7 mouse cellular contexts compared by ENCODE assay signal in the genomic region with DNA sequence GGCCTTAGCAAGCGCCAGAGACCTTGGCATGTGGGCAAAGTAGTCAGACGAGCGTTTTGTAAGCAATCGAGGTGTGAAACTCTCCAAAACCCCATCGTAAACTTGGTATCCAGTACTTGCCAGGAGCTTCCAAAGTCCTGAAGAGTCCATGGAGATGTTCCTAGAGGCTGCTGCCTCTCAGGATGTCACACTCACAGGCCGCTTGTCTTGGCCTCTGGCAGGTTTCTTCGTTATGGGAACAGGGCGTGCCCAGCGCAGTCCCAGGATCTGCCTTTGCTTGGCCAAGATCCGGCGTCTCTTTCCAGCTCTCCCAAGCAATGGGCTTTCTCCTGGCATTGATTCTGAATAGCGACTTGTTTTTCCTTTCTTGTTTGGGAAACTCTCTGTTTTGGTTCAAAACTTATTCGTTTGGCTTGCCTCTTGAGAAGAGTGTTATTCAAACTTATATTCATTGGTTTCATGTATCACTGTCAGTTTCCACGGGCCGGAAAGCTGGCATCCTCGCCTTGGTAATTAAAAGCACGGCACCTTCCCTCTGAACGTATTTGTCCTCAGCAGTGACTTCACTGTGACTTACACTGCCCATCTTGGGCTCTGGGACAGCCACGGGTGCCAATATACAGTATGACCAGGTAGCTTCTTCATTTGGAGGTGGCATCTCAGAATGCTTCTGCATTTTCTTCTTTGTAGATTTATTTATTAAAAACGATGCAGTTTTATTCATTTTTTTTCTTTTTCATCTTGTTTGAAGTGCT. TPM values are rescaled to one million over a fixed set of nuclear protein-coding genes. Genes with fewer than 3 reads are reported as not detected.
DNase-seq lines count a peak whose midpoint lies in the region; ATAC-seq and TF ChIP-seq lines count a peak whose summit lies in the region.

No protein-coding gene starts in this region.

- TF ChIP-seq CTCF in ES-Bruce4 (IDR thresholded peaks at IDR 0.05; ENCODE audit: low read depth, low read length): no peak
- TF ChIP-seq CTCF in embryonic fibroblast, embryonic 13.5 days (IDR thresholded peaks at IDR 0.05; ENCODE audit: borderline replicate concordance, insufficient read depth, low read length): no peak

- peak overlapping the region; percentile 92 for H3K4me3 ChIP-seq in ES-Bruce4 (ENCODE audit: low read depth, low read length)
- H3K4me3 ChIP-seq in embryonic fibroblast, embryonic 13.5 days (ENCODE audit: insufficient read depth, low read length): peak overlapping the region; percentile 80
- H3K4me3 ChIP-seq in heart, embryonic 15.5 days: peak overlapping the region; percentile 94

- H3K9ac ChIP-seq in ES-Bruce4 (ENCODE audit: low read depth, poor library complexity, severe bottlenecking): peak overlapping the region; percentile 72
- peak overlapping the region; percentile 88 for H3K9ac ChIP-seq in heart, embryonic 15.5 days

- no peak for ATAC-seq in heart, embryonic 15.5 days (replicated peaks; ENCODE audit: insufficient number of reproducible peaks, insufficient read depth, low FRiP score, low read depth)
- ATAC-seq in megakaryocyte-erythroid progenitor cell, adult 5-6 weeks (replicated peaks; ENCODE audit: low FRiP score, low TSS enrichment, poor library complexity, severe bottlenecking): 0 out of 2 replicates have a peak, but pooled peaks have one; percentile 21

- TF ChIP-seq POLR2A in ES-Bruce4 (IDR thresholded peaks at IDR 0.05; ENCODE audit: insufficient read depth, low read length): no peak
- TF ChIP-seq POLR2A in embryonic fibroblast, embryonic 13.5 days (IDR thresholded peaks at IDR 0.05; ENCODE audit: low read depth, low read length): no peak; the same call in none of the 2 replicates

- H3K4me1 ChIP-seq in ES-Bruce4 (ENCODE audit: control insufficient read depth, insufficient read depth, low read length): no peaks in the 10 kb centered on the region
- H3K4me1 ChIP-seq in embryonic fibroblast, embryonic 13.5 days (ENCODE audit: control insufficient read depth, insufficient read depth, low read length): peaks cover 20% of the 10 kb centered on the region
- peaks cover 54% of the 10 kb centered on the region for H3K4me1 ChIP-seq in heart, embryonic 15.5 days (replicated peaks)

- peak; percentile 20 for DNase-seq in 416B (ENCODE audit: low read depth)
- peak; percentile 36 to 68 for DNase-seq in kidney, postnatal 25 days
- no peak for DNase-seq in right cerebral cortex, adult 2 months (ENCODE audit: low spot score in 2 of 2)

- no peaks in the 10 kb centered on the region for H3K27me3 ChIP-seq in ES-Bruce4 (ENCODE audit: control insufficient read depth, insufficient read depth, low read length, poor library complexity, severe bottlenecking)
- H3K27me3 ChIP-seq in heart, embryonic 15.5 days: no peaks in the 10 kb centered on the region

- H3K36me3 ChIP-seq in ES-Bruce4 (ENCODE audit: control insufficient read depth, insufficient read depth, low read length, poor library complexity, severe bottlenecking): peaks cover 5% of the 10 kb centered on the region
- H3K36me3 ChIP-seq in heart, embryonic 15.5 days: peaks cover 11% of the 10 kb centered on the region

- H3K27ac ChIP-seq in ES-Bruce4 (ENCODE audit: insufficient read depth, low read length): peak overlapping the region; percentile 24
- peak overlapping the region; percentile 79 for H3K27ac ChIP-seq in embryonic fibroblast, embryonic 13.5 days (ENCODE audit: insufficient read depth, low read length)
- H3K27ac ChIP-seq in heart, embryonic 15.5 days: peak overlapping the region; percentile 98

- H3K9me3 ChIP-seq in ES-Bruce4 (replicated peaks; ENCODE audit: control insufficient read depth, insufficient read depth, low read length, poor library complexity, severe bottlenecking): no peaks in the 10 kb centered on the region
- no peaks in the 10 kb centered on the region for H3K9me3 ChIP-seq in heart, embryonic 15.5 days (replicated peaks)

- no peak for TF ChIP-seq EP300 in ES-Bruce4 (IDR thresholded peaks at IDR 0.05; ENCODE audit: insufficient read depth, low read depth, low read length)

- WGBS in heart, embryonic 15.5 days: 14% methylated on average over 20 of the region's 20 CpGs

- H3K4me2 ChIP-seq in heart, embryonic 15.5 days: peak overlapping the region; percentile 76

RNA-seq across cellular contexts. Expression of gene Nadk, which starts 2.3 kb away (rescaled TPM):
- polyA plus RNA-seq in ES-Bruce4 (2011; ENCODE audit: insufficient read depth, insufficient read length, low read depth, missing spikeins): 108 and 116 TPM in 2 replicates
- 116 and 130 TPM in 2 replicates for polyA plus RNA-seq in embryonic fibroblast, embryonic 13.5 days (2011; ENCODE audit: insufficient read length, low read depth, missing spikeins)
- 40.9 and 55.3 TPM in 2 replicates for polyA plus RNA-seq in heart, embryonic 15.5 days (2015; fragmentation: Nextera tagmentation; extraction: Ambion mirVana)
- 76.3 and 86.5 TPM in 2 replicates for total RNA-seq in megakaryocyte-erythroid progenitor cell, adult 5-6 weeks (2014; fragmentation: Nextera tagmentation)
- total RNA-seq in megakaryocyte-erythroid progenitor cell, adult 5-6 weeks (2017): 49.9 and 65.2 TPM in 2 replicates

RNA-seq across cellular contexts. Expression of gene Slc35e2, which starts 36.7 kb away (rescaled TPM):
- polyA plus RNA-seq in ES-Bruce4 (2011; ENCODE audit: insufficient read depth, insufficient read length, low read depth, missing spikeins): 19.4 and 20.2 TPM in 2 replicates
- polyA plus RNA-seq in embryonic fibroblast, embryonic 13.5 days (2011; ENCODE audit: insufficient read length, low read depth, missing spikeins): 11.7 and 13.5 TPM in 2 replicates
- 5.8 and 6.7 TPM in 2 replicates for polyA plus RNA-seq in heart, embryonic 15.5 days (2015; fragmentation: Nextera tagmentation; extraction: Ambion mirVana)
- total RNA-seq in megakaryocyte-erythroid progenitor cell, adult 5-6 weeks (2014; fragmentation: Nextera tagmentation): 45.1 and 60.2 TPM in 2 replicates
- 30.4 and 31.1 TPM in 2 replicates for total RNA-seq in megakaryocyte-erythroid progenitor cell, adult 5-6 weeks (2017)

Comparison
In these comparisons a context has a peak if more than half of its experiments do, and no peak if none do; other contexts are left out.
1. DNase-seq: peak in 416B (single experiment) and kidney, postnatal 25 days (2 of 2); none in right cerebral cortex, adult 2 months (0 of 2).
2. H3K27ac ChIP-seq: peak in every context shown above with its lines; median percentile 98 in heart, embryonic 15.5 days; 79 in embryonic fibroblast, embryonic 13.5 days; 24 in ES-Bruce4.
3. Peak in every context shown above with its lines, with median percentiles within 50 percentile points of each other: H3K4me3 ChIP-seq.